Mouse (Mus musculus) small intestine, adult 2 months (tissue): ENCODE measurements around the gene Sh3bp4.

Experiments used
- CTCF ChIP-seq: fragments of 200-500 bp; IDR thresholded peaks from 2 replicates; pipeline ENCODE4 v1.5.1; 2012; ENCODE audit warnings: low read depth, mild to moderate bottlenecking, control low read depth, inconsistent platforms, low read length, moderate library complexity, mixed read lengths; ENCODE audit not compliant: insufficient replicate concordance, insufficient read length; ENCODE audit errors: extremely low read depth
- POLR2A ChIP-seq: fragments of 200-500 bp; IDR thresholded peaks from 2 replicates; pipeline ENCODE4 v1.6.1; 2012; ENCODE audit warnings: low read depth, mild to moderate bottlenecking, control low read depth, inconsistent platforms, low read length, moderate library complexity

DNA sequence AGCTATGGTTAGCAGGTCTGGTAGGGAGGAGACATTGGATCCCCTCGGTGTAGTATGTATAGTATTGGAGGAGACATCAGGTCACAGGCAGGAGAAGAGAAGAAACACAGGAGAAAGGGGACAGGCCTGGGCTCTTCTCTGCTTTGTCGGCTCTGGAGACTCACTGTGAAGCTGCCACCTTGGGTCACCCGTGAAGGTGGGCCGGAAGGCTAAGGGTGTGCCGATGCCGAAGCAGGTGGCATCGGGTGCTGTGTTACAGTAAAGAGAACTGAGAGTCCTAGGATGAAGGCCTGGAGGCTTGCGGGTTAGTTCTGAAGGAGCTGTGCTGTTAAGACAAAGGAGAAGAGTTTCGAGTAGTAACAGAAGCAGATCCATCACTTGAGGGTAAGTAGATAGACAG is 6.6 kb downstream of the Sh3bp4 start:
- TF ChIP-seq CTCF (no peak), POLR2A (no peak)
